Mouse (Mus musculus): ENCODE measurements at regions not wholly inside any gene's neighbourhood (a gene's known extent, or its start where the extent isn't known, plus 50 kb on each side); places are given as distances from the start of the nearest gene placed in this dataset.

- no peak for TF ChIP-seq MYOG (IDR thresholded peaks at IDR 0.05; ENCODE audit: control insufficient read depth, extremely low read depth, insufficient read length)
- no peak for TF ChIP-seq CTCF (IDR thresholded peaks at IDR 0.05; ENCODE audit: control insufficient read depth, insufficient read depth, insufficient read length)
- TF ChIP-seq USF1 (IDR thresholded peaks at IDR 0.05; ENCODE audit: low read depth): no peak
- no peak for TF ChIP-seq MAX (IDR thresholded peaks at IDR 0.05)
Observed at GRCm38 (mm10) chr10:44988756-44989155, 78.2 kb upstream of the Prep start.
